Mouse (Mus musculus) lung, postnatal 0 days (tissue): ENCODE results near the gene Crispld2.

ENCODE experiments used
- CTCF ChIP-seq: IDR thresholded peaks from 2 replicates; pipeline ENCODE4 v1.5.1; 2016; ENCODE audit warnings: antibody characterized with exemption, mild to moderate bottlenecking
- EP300 ChIP-seq: IDR thresholded peaks from 2 replicates; pipeline ENCODE4 v1.6.1; 2016; ENCODE audit warnings: antibody characterized with exemption, mild to moderate bottlenecking, control low read depth

DNA sequence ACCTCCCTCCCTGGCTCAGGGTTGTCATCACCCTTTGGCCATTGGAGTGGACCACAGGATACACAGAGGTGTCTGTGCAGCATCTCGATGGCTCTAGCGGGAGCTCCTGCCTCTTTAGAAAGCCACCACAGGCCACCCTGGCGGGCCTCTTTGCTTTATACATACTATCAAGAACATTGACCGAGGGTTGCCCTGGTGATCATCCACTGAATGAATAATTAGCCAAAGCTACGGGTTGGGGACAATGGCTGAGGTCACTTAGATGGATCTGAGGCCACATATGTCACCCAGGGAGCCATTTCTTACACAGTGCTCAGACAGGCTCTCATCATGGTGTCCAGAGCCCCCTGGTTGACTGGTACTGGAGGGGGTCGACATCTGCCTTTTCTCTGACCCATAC is 26.1 kb downstream of the Crispld2 start:
- TF ChIP-seq CTCF (no peak), EP300 (no peak)
